Mouse (Mus musculus): ENCODE measurements around the gene Mllt11. TPM values are rescaled to one million over a fixed set of nuclear protein-coding genes. Genes with fewer than 3 reads are reported as not detected.
A peak's percentile ranks its signal among the peaks of the same experiment; 100 is the strongest.

Gene Mllt11
- total RNA-seq (2021) = 1 to 10 TPM; 6.1 to 8.5 TPM

DNA sequence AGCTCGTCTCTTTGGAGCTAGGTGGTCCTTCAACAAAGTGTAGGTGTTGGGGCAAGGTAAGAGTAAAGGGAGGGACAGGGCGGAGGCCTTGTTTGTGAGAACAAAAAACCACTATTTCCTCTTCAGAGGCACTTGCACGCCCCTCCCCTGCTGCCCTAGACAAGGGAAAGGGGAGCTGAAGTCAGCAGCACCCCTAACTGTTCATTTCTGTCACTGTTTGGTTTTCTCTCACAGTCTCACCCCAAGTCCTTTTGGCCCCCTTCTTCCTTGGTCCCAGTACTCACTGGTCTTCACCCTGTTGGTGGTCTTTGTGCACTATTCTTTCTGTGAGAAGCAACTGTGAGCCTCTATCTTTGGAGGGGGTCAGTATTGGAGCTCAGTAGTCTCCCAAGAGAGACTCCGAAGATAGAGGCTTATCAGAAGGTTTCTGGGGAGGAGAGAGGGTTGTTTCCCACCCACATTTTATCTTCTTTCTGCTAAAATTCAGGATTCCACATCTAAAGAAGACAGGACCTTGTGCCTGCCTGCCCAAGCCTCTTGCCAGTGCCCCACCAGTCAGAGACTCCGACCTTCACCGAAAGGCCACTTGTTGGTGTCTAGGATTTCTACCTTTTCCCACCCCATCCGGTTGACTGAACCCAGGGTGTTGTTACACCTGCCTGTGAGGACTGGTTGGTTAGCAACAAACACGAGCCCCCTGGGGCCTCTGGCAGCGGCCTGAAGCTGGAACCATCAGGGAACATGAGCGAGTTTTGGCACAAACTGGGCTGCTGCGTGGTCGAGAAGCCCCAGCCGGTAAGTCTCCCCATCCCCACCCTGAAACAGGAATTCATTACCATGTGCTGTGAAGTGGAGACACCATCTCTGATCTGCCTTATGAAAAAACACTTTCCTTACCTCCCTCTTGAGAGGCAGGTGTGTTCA, at the start of gene Mllt11:
Gene Mllt11 (minus strand): TSS at position 874 of the 924 bp plus-strand sequence.
- DNase-seq = no peak
- intact Hi-C loops (cut with DNase I) = no loop called here

GRCm38 (mm10) chr3:95281216-95282126, 49.5 kb upstream of the Mllt11 start, which contains the start of the genes Mindy1 and Prune1:
Gene Mindy1, plus strand, starts transcription at chr3:95281345.
Gene Prune1, minus strand, starts transcription at chr3:95282076.
- intact Hi-C loops (cut with DNase I) = loop anchor here (5.0 kb wide), 1 partner anchor 64 kb away; the partner anchor contains the start of gene Gabpb2
- DNase-seq = peak; percentile 96 to 98

GRCm38 (mm10) chr3:95280747-95281146, 48.8 kb upstream of the Mllt11 start:
- intact Hi-C loops (cut with DNase I) = loop anchor here (5.0 kb wide), 1 partner anchor 63 kb away; the partner anchor contains the start of gene Gabpb2
- peak in 1 of 2 experiments; percentile 23 for DNase-seq

GRCm38 (mm10) chr3:95277149-95277551, 45.2 kb upstream of the Mllt11 start:
- intact Hi-C loops (cut with DNase I) = no loop called here
- DNase-seq = no peak

GRCm38 (mm10) chr3:95276428-95276934, 44.5 kb upstream of the Mllt11 start:
- DNase-seq = no peak
- intact Hi-C loops (cut with DNase I) = no loop called here

DNA sequence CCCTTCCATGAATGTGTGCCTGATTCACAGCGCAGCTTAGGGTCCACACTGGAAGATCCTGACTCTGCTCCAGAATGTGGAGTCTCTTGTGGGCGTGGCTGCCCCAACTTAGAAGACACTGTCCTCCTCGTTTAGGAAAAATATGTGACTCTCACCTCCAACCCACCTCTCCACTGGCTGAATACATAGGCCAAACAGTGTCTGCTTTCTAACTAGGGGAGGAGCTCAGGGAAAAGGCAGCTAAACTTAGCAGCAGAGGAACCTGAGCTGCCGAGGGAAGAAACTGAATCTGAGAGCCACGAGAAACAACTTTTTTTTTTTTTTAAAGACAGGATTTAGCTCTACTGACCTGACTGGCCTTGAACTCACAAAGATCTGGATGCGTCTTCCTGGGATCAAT, 43.2 kb upstream of the Mllt11 start:
- DNase-seq = no peak

GRCm38 (mm10) chr3:95274453-95274852, 42.5 kb upstream of the Mllt11 start:
- no peak for DNase-seq
- intact Hi-C loops (cut with DNase I) = no loop called here

More for the DNA sequence above, 43.2 kb upstream of the Mllt11 start:
- intact Hi-C loops (cut with DNase I) = no loop called here

GRCm38 (mm10) chr3:95273471-95273870, 41.5 kb upstream of the Mllt11 start:
- DNase-seq = no peak
- intact Hi-C loops (cut with DNase I) = no loop called here

DNA sequence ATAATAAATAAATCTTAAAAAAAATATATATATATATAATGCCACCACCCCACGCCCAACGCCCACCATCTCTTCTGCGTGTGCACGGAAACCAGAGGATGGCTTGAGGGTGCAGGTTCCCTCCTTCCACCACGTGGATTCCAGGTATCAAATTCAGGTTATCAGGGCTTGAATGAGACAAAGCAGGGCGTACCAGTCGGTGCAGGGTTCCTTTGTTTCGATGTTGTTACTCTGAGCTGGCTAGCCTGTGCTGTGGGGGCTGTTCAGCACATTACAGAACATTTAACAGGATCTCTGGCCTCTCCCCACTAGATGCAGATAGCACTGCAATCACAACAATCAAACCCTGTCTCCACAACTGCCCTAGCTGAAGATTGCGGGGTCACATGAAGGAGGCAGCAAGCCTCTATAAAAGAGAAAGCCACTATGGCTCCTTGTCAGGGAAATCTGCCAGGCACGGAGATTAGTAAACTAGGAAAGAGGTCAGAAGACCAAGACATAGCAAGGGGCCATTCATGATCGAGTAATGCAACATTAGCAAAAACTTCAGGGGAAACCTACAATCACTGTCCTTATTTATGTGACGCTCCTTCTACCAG, 38.9 kb upstream of the Mllt11 start:
- DNase-seq = no peak
- intact Hi-C loops (cut with DNase I) = no loop called here

- intact Hi-C loops (cut with DNase I) = loop anchor here (10.0 kb wide), 1 partner anchor 215 kb away; no protein-coding TSS in a partner anchor
- no peak for DNase-seq
Measured at GRCm38 (mm10) chr3:95269789-95270188, 37.8 kb upstream of the Mllt11 start.

GRCm38 (mm10) chr3:95267855-95268254, 35.9 kb upstream of the Mllt11 start:
- DNase-seq = no peak
- intact Hi-C loops (cut with DNase I) = loop anchor here (10.0 kb wide), 1 partner anchor 213 kb away; no protein-coding TSS in a partner anchor

- intact Hi-C loops (cut with DNase I) = loop anchor here (10.0 kb wide), 1 partner anchor 211 kb away; no protein-coding TSS in a partner anchor
- no peak for DNase-seq
Measured at GRCm38 (mm10) chr3:95266052-95266451, 34.1 kb upstream of the Mllt11 start.

DNA sequence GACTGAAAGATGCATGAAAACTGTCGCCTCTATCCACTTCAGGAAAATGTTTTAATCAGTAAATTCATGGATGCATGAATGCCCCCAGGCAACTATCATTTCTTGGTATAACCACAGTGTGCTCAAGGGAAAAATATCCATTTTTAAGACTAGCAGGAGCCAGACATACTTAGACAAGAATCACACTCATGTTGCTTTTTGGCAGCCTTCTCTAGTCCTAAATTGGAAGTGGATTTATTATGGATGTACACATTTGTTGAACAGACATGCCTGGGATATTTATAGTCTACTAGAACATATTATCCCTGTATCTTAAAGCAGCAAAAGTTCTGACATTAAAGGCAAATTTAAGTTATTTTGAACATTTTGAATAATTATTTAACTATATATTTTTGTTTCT, 32.8 kb upstream of the Mllt11 start:
- intact Hi-C loops (cut with DNase I) = loop anchor here (5.0 to 10.0 kb wide), 2 partner anchors 107 to 210 kb away; no protein-coding TSS in a partner anchor
- no peak for DNase-seq

- intact Hi-C loops (cut with DNase I) = loop anchor here (1.0 to 10.0 kb wide), 4 partner anchors 46 to 208 kb away; partner anchors contain the start of genes Gabpb2 and Tnfaip8l2
- DNase-seq = peak; percentile 74 to 76
Measured at GRCm38 (mm10) chr3:95263089-95263739, 31.2 kb upstream of the Mllt11 start.

DNA sequence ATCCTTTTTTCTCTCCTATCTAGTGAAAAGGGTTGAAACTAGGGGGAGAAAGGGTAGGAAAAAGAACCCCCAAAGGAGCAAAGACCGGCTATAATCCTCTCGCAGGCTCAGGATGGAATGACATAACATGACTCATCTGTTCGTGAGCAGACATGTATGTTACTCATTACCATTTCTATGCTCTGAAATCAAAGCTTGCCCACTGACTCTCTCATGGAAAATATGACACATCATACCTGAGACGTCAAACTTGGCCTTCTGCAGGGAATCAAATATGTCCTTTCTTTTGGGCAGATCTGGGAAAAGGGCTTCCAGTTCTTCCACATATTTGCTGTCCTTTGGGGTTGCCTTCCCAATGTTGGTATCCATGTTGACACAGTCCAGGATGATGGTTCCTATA, 30.0 kb upstream of the Mllt11 start:
- intact Hi-C loops (cut with DNase I) = loop anchor here (2.0 to 10.0 kb wide), 3 partner anchors 45 to 207 kb away; partner anchors contain the start of gene Gabpb2
- DNase-seq = no peak

DNA sequence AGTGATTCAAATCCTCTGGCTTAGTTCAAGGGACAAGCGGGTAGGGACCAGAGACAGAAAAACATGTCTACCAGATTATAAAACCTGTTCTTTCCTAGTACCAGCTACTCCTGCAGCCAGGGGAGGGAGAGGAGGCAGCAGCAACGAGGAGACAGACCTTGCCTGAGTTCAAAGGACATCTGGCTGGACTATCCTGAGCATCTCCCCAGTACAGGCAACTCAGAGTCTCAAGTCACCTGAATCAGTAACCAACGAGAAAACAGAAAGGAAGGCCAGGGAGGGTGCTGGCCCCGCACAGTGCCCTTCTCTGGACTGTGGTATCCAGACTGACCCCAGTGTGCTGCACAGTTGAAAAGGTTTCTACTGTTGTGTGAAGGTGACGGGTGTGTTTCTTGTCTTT, 25.0 kb upstream of the Mllt11 start:
- intact Hi-C loops (cut with DNase I) = no loop called here
- DNase-seq = no peak

- DNase-seq = no peak
- intact Hi-C loops (cut with DNase I) = no loop called here
Measured at GRCm38 (mm10) chr3:95250783-95251424, 18.9 kb upstream of the Mllt11 start, which contains the start of gene Bnipl. Gene Bnipl, minus strand, starts transcription at chr3:95251193.

DNA sequence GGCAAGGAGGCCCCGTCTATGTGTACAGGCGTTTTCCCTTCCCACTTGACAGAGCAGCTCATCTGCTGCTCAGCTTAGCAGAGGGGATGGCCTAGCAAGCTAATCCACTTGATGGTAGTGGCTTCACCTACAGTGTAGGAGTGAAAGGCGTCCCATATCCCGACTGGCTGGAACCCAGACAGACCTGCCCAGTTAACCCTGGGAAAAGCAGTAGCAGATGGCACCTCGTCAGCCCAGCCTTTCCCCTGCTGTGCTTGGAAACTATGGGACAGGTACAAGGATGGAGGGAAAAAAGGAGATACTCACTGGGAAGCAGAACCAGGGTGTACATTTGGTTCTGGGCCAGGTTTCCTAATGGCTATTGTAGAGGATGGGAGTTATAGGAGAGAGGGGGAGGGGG, 18.4 kb upstream of the Mllt11 start:
- intact Hi-C loops (cut with DNase I) = no loop called here
- DNase-seq = no peak

All from heart, postnatal 36 days (tissue).